Mouse (Mus musculus): ENCODE data around the gene Car3.

DNA sequence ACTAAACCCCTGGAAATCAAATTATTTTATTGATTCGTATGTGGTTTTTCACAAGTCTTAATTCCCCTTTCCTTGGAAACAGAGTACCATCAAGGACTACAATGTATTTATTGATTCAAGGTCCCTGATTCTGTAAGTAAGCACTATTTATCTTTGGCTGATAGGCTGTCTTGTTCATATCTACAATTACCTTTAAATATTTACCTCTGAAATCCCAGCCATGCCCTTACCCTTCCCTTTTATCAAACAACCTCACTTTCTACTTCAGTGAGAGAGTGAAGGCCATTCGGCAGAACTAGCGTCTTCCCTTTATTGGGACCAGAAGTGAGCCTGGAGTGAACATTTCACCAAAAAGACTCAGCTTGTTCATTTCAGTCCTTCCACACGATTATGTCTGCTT is 50.5 kb downstream of the Car3 start:
- no peak for TF ChIP-seq POLR2A (IDR thresholded peaks at IDR 0.05; ENCODE audit: borderline replicate concordance, insufficient read depth, low read length)
- TF ChIP-seq CTCF (IDR thresholded peaks at IDR 0.05; ENCODE audit: borderline replicate concordance, insufficient read depth, low read depth, low read length): no peak

All from cerebellum, adult 2 months (tissue).